Mouse (Mus musculus) liver, embryonic 16.5 days (tissue): ENCODE data around the gene Ddx54. TPM values are rescaled to one million over a fixed set of nuclear protein-coding genes. Genes with fewer than 3 reads are reported as not detected.
A peak's percentile ranks its signal among the peaks of the same experiment; 100 is the strongest.

Experiments
- ATAC-seq: fragments of 200-750 bp; cut with Nextera tagmentation; 2 replicates; pipeline ENCODE4 v1.8.0; 2017; ENCODE audit warnings: low read depth, mild to moderate bottlenecking, moderate number of reproducible peaks, moderate library complexity
- H3K27ac ChIP-seq: fragments of 300-500 bp; sonication (generic); 2 replicates; pipeline ENCODE4 v1.5.1; 2014; ENCODE audit warnings: mild to moderate bottlenecking, low read length
- H3K27me3 ChIP-seq: fragments of 300-500 bp; sonication (generic); 2 replicates; pipeline ENCODE4 v1.6.1; 2014; ENCODE audit warnings: low read depth, low read length, mixed read lengths; ENCODE audit not compliant: control insufficient read depth, insufficient read depth
- H3K36me3 ChIP-seq: fragments of 300-500 bp; sonication (generic); 2 replicates; pipeline ENCODE4 v1.6.1; 2014; ENCODE audit warnings: mild to moderate bottlenecking; ENCODE audit not compliant: control insufficient read depth, insufficient read depth
- H3K4me1 ChIP-seq: fragments of 300-500 bp; sonication (generic); 2 replicates; pipeline ENCODE4 v1.6.1; 2014; ENCODE audit warnings: low read depth, low read length, mixed read lengths; ENCODE audit not compliant: control insufficient read depth
- H3K4me2 ChIP-seq: fragments of 300-500 bp; sonication (generic); 2 replicates; pipeline ENCODE4 v1.6.1; 2014; ENCODE audit warnings: low read depth, low read length, mixed read lengths
- H3K4me3 ChIP-seq: fragments of 300-500 bp; sonication (generic); 2 replicates; pipeline ENCODE4 v1.5.1; 2014; ENCODE audit warnings: low read depth, mild to moderate bottlenecking, low read length
- H3K9ac ChIP-seq: fragments of 300-500 bp; sonication (generic); 2 replicates; pipeline ENCODE4 v1.6.1; 2014; ENCODE audit warnings: low read depth, low read length
- H3K9me3 ChIP-seq: fragments of 300-500 bp; sonication (generic); replicated peaks from 2 replicates; pipeline ENCODE4 v1.6.1; 2016; ENCODE audit warnings: low read length; ENCODE audit not compliant: control insufficient read depth
- WGBS: fragments of 180-500 bp; shearing (Covaris S2); extraction: QIAGEN DNeasy Blood & Tissue Kit; methylation state at CpG from one replicate; pipeline ENCODE4 v1.1.7; 2014; ENCODE audit not compliant: insufficient replicate concordance; 5-methylcytosine and 5-hydroxymethylcytosine counted together
- polyA plus RNA-seq: library from polyadenylated mRNA; unstranded; fragments of >200 nt; fragmentation: Nextera tagmentation; extraction: Ambion mirVana; gene quantifications from 2 replicates; pipeline ENCODE4 v1.2.1, GENCODE M21; 2015

Gene Ddx54
- polyA plus RNA-seq, 1 experiment from 2014 or later = 16.1 TPM

DNA sequence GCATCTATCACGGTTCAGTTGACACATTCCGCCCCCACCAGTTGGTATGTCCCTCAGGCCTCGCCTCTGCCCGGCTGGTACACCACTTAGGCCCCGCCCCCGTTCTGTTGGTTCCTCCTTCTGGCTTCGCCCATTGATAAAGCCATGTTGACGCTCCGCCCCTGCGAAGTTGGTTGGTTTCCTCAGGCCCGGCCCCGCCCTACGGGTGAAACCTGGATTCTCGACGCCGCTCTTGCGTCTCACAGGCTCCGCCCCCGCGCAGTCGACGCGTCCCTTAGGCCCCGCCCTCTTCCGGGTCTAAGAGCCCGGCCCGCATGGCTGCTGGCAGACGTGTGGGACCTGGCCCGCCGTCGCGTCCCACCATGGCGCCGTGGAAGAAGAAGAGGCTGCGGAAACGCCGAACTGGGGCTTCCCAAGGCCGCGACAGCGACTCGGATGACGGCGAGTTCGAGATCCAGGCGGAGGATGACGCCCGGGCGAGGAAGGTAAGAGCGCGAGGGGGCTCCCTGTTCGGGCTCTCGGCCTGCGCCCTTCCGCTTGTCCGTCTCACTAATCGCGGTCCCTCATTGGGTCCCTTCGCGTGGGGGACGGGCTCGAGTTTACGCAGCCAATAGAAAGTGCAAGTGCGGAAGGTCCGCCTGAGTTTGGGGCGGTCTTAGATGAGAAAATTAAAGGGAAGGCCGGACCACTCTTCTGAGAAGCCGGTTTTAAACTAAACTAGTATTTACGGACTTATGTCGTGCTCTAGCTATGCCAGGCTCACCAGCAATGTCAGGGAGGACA lies 474 bp downstream of the Ddx54 start:
- peak overlapping the region; percentile 98 for H3K4me2 ChIP-seq
- H3K9ac ChIP-seq = peak overlapping the region; percentile 69
- no peaks in the 10 kb centered on the region for H3K27me3 ChIP-seq
- peak; percentile 90 for ATAC-seq
- peak overlapping the region; percentile 90 for H3K4me3 ChIP-seq
- H3K27ac ChIP-seq = peak overlapping the region; percentile 84
- H3K36me3 ChIP-seq = peaks cover 5% of the 10 kb centered on the region; the same call in 1 of the 2 replicates
- H3K9me3 ChIP-seq = peaks cover 2% of the 10 kb centered on the region; the same call in 1 of the 2 replicates
- WGBS = under 1% methylated on average over 69 of the region's 69 CpGs
- H3K4me1 ChIP-seq = peaks cover 21% of the 10 kb centered on the region

DNA sequence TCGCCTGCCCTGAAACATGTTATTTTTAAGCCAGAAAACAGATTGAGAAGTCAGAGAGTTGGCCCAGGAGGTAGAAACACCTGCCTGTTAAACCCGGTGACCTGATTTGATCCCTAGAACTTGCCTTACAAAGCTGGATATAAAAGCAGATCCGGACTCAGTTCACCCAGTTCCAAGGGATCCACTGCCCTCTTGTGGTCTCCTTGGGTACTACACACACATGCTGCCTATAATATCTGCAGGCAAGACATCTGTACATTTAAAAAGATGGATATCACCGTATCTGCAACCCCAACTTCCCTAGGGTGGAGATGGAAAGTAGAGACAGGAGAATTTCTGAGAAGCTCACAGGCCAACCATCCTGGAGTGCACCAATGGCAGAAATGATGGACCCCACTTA lies 3.4 kb downstream of the Ddx54 start:
- no peaks in the 10 kb centered on the region for H3K27me3 ChIP-seq
- H3K4me2 ChIP-seq = no peak overlapping the region
- peaks cover 20% of the 10 kb centered on the region for H3K4me1 ChIP-seq
- 82% methylated on average over 4 of the region's 4 CpGs for WGBS
- peaks cover 25% of the 10 kb centered on the region for H3K36me3 ChIP-seq
- H3K27ac ChIP-seq = no peak overlapping the region
- peaks cover 2% of the 10 kb centered on the region; the same call in 1 of the 2 replicates for H3K9me3 ChIP-seq
- ATAC-seq = no peak
- no peak overlapping the region for H3K9ac ChIP-seq
- no peak overlapping the region for H3K4me3 ChIP-seq

DNA sequence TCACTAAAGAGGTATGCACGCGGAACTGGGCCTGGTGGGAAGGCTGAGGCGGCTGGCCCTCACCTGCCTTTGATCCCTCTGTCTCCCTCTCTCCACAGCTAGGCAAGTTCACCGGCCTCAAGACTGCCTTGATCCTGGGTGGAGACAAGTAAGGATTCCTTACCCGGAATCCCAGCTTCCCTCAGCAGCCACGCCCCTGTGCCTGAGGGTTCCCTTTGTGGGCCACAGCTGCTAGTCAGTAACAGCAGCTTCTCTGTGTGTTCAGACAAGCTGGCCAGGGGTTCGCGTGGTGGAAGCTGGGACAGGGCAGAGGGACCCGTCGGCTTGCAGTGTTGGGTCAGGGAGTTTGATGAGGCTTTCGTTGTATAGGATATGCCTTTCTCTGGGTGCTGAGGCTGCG lies 6.2 kb downstream of the Ddx54 start:
- H3K27me3 ChIP-seq = no peaks in the 10 kb centered on the region
- WGBS = 84% methylated on average over 12 of the region's 12 CpGs
- H3K4me3 ChIP-seq = no peak overlapping the region
- ATAC-seq = no peak
- H3K4me2 ChIP-seq = no peak overlapping the region
- H3K36me3 ChIP-seq = peaks cover 32% of the 10 kb centered on the region
- H3K4me1 ChIP-seq = peaks cover 4% of the 10 kb centered on the region
- H3K9me3 ChIP-seq = peaks cover 2% of the 10 kb centered on the region; the same call in 1 of the 2 replicates
- no peak overlapping the region for H3K9ac ChIP-seq
- H3K27ac ChIP-seq = no peak overlapping the region

DNA sequence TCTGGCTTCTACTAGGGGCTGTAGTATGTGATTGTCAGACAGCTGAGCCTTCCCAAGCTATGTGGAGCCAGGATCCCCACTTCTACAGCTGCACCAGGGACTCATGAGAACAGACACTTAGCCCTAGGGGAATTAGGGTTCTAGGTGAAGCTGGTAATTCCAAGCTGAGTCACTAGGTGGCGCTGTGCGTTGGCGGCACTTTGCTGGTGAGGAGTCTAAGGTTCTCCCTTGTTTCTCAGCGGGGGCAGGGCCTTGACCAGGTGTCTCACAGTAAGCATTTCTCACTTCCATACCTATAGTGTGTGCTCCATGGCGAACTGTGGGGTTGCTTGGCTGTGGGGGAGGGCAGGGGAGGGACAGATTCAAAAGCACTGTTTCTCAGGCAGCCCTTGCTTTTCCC lies 6.7 kb downstream of the Ddx54 start:
- no peaks in the 10 kb centered on the region for H3K27me3 ChIP-seq
- no peak overlapping the region for H3K9ac ChIP-seq
- H3K36me3 ChIP-seq = peaks cover 36% of the 10 kb centered on the region
- no peak overlapping the region for H3K27ac ChIP-seq
- no peak for ATAC-seq
- H3K4me3 ChIP-seq = no peak overlapping the region
- peaks cover 2% of the 10 kb centered on the region; the same call in 1 of the 2 replicates for H3K9me3 ChIP-seq
- no peak overlapping the region for H3K4me2 ChIP-seq
- peaks cover under 1% of the 10 kb centered on the region for H3K4me1 ChIP-seq
- WGBS = 18% methylated on average over 5 of the region's 5 CpGs

DNA sequence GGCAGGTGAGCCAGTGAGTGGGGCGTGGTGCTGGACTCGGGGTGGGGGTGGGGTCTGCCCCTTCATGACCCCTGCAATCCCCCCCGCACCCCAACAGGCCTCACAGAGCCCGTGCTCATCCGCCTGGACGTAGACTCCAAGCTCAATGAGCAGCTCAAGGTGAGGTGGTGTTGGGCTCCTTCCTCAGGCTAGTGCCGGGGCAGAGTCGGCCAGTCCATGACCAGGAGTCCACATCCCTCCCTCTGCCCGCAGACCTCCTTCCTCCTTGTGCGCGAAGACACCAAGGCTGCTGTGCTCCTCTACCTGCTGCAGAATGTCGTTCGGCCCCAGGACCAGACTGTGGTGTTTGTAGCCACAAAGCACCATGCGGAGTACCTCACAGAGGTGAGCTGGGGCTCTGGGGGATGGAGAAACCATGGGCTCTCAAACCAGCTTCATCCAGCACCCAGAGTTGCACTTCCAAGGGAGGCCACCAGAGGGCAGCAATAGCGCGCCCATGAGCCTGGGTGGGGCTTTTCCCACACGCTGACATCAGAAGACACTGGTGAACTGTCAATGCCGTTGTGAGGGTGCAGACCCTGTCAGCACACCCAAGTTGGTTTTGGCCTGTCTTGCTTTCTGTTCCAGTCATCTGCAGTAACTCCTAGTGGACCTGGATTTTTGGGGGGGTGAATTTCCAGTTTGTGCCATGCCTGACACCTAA lies 8.0 kb downstream of the Ddx54 start:
- H3K4me3 ChIP-seq = no peak overlapping the region
- no peak overlapping the region for H3K27ac ChIP-seq
- 60% methylated on average over 18 of the region's 18 CpGs for WGBS
- H3K4me1 ChIP-seq = no peaks in the 10 kb centered on the region
- H3K27me3 ChIP-seq = no peaks in the 10 kb centered on the region
- H3K36me3 ChIP-seq = peaks cover 46% of the 10 kb centered on the region
- no peak overlapping the region for H3K9ac ChIP-seq
- ATAC-seq = peak; percentile 7; the same call in 1 of the 2 replicates
- H3K9me3 ChIP-seq = peaks cover 2% of the 10 kb centered on the region; the same call in 1 of the 2 replicates
- H3K4me2 ChIP-seq = no peak overlapping the region

DNA sequence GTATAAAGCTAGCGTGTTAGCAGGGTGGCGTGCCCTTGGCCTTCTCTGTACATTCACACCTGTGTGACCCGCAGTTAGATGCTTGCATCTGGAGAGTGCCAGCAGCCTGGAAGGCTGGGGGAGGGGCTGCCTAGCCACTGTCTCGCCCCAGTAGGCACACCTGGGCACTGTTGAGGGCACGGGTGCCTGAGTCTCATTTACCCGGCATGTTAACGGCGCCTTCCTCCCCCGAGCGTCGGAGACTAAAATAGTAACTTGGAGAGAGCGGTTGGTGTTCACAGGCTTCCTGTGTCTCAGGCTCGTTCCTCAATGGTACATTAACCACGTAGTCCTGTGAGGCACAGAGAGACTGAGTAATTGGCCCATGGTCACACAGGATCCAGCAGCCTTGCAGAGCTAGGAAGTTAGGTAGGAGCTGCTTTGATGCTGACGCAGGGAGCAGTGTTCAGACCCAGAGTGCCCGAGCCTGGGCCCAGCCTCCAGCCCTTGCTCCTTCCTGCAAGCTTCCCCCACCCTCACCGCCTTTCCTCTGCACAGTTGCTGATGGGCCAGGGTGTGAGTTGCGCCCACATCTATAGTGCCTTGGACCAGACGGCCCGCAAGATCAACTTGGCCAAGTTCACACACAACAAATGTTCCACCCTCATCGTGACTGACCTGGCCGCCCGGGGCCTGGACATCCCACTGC lies 8.7 kb downstream of the Ddx54 start:
- 75% methylated on average over 23 of the region's 23 CpGs for WGBS
- no peak for ATAC-seq
- Histone ChIP-seq H3K27ac (no peak overlapping the region), H3K36me3 (peaks cover 41% of the 10 kb centered on the region), H3K9me3 (no peaks in the 10 kb centered on the region), H3K4me1 (no peaks in the 10 kb centered on the region), H3K27me3 (no peaks in the 10 kb centered on the region), H3K9ac (no peak overlapping the region), H3K4me2 (no peak overlapping the region), H3K4me3 (no peak overlapping the region)

DNA sequence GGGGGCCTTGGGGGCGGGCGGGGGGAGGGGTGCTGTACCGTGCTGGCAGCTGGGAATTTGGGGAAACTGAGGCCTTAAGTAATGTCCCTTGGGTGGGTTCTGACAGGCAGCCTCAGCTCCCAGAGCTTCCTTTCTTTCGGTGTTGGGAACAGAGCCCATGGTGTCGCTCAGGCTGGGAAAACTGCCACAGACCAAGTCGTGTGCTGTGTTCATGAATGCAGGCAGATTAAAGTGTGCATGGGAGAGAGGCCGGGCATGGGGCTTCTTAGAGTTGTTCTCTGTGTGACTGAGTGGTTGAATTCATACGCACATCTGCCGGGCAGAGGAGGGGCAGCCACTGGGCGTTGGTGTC lies 9.3 kb downstream of the Ddx54 start:
- no peak overlapping the region for H3K9ac ChIP-seq
- no peaks in the 10 kb centered on the region for H3K4me1 ChIP-seq
- ATAC-seq = no peak
- H3K4me2 ChIP-seq = no peak overlapping the region
- WGBS = 80% methylated on average over 10 of the region's 10 CpGs
- H3K27ac ChIP-seq = no peak overlapping the region
- no peaks in the 10 kb centered on the region for H3K27me3 ChIP-seq
- H3K9me3 ChIP-seq = no peaks in the 10 kb centered on the region
- peaks cover 41% of the 10 kb centered on the region for H3K36me3 ChIP-seq
- no peak overlapping the region for H3K4me3 ChIP-seq

DNA sequence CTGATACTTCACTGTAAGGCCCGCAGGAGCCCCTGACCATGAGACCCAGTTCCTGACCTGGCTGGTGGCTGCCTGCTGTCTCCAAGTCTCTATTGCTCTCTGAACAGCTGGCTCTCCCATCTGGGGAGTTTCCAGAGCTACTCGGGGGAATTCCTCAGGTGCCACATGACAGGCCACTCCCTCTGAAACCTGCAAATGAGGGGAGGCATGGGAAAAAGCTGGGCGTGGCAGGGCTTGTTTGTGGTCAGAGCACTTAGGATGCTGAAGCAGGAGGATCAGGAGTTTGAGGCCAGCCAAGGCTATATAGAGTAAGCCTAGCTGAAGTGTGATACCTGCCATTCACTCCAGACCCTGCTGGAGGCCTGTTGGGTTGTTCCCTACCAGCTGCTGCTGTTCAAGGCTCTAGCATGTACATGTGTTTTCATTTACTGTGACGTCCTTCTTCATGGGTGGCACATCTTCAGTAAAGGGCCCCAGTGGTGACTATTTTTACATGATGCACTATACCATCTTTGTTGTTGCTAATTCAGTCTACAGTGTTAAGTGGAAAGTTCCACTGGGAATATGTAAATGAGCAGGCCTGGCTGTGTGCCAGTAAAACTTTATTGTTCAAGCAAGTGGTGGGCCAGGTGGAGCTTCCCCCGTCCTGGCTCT lies 9.8 kb downstream of the Ddx54 start:
- no peaks in the 10 kb centered on the region for H3K4me1 ChIP-seq
- no peak overlapping the region for H3K27ac ChIP-seq
- ATAC-seq = no peak
- H3K27me3 ChIP-seq = no peaks in the 10 kb centered on the region
- WGBS = 73% methylated on average over 5 of the region's 5 CpGs
- no peak overlapping the region for H3K4me3 ChIP-seq
- no peaks in the 10 kb centered on the region for H3K9me3 ChIP-seq
- no peak overlapping the region for H3K9ac ChIP-seq
- no peak overlapping the region for H3K4me2 ChIP-seq
- peaks cover 45% of the 10 kb centered on the region for H3K36me3 ChIP-seq
